Mouse (Mus musculus) urinary bladder, adult 18-20 months (tissue): ENCODE data around the gene Fosl1.
A peak's percentile ranks its signal among the peaks of the same experiment; 100 is the strongest.
"Not testable (repeated sequence)": the region's sequence is repeated elsewhere in the genome, so short reads cannot be mapped to it uniquely, and the experiment has no call there.

Experiments
- DNase-seq, 2 experiments: peaks; one replicate each; pipeline ENCODE4 v3.0.0; 2022; ENCODE audit warnings: low spot score in 2 of 2, mixed read lengths in 2 of 2

The Fosl1 gene

DNA sequence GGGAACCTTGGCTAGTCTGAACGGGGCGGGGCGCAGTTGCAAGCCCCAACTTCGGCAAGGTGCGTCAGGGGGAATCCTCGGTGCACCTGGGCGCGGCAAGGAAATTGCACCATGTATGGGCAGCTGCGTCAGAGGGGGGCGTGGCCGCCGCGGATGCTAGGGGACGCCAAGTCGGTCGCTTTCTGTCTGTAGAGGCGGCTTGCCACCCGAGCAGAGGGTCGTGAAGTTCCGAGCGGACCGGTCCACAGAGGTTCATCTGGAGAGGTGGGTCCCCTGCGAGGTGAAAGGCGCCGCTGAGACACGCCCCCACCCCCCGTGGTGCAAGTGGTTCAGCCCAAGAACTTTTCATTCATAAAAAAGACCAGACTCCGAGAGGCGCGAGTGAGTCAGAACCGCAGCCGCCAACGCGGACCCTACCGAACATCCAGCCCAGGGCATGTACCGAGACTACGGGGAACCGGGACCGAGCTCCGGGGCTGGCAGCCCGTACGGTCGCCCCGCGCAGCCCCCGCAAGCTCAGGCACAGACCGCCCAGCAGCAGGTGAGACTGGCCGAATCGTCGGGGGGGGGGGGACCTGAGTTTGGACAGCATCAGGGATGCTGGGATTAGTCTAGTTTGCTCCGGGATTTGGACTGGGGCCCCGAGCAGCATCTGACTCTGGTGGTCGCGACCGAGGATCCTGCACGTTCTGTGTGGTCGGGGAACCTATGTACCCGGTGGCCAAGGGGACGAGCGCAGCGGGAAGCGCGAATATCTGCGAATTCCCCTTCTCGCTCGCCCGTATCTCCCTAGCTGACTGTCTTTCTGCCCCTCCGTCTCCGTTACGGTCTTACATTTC, at the start of gene Fosl1:
Gene Fosl1 (plus strand): TSS at position 33 of the 839 bp plus-strand sequence.
- peak; percentile 71 to 87 for DNase-seq

DNA sequence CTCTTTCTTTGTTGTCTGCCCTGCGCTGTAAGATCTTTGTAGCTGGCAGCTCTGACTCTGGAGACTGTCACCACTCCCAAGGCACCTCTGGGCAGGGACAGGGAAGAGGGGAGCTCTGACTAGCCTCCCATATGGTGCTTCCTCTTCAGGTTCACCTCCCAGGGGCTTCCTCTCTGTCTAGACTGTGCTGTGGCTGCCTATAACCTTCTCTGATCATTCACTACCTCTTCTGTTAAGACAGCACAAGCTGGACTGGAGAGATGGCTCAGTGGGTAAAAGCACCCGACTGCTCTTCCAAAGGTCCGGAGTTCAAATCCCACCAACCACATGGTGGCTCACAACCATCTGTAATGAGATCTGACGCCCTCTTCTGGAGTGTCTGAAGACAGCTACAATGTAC, 46.3 kb upstream of the Fosl1 start:
- DNase-seq: not testable (repeated sequence)

DNA sequence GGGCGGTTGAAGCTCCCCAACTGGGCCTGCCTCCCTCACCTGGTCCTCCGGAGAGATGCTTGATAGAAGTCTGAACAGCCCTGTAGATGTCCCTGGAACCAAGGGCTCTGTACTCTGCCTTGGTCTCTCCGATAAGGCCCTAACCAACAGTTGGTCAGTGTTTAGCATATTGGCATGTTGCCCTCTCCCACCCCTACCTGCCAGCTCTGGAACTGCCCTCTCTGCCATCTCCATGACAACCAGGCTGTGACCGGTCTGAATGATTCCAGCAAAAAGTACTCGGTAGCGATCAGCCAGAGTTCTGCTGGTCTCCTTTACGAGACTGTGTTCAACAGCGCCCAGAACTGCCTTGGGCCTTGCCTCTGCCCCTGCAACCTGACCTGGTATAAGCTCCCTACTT, 45.1 kb upstream of the Fosl1 start, which contains the start of gene Tsga10ip:
Gene Tsga10ip (minus strand): TSS at position 234 of the 400 bp plus-strand sequence.
- DNase-seq: no peak

DNA sequence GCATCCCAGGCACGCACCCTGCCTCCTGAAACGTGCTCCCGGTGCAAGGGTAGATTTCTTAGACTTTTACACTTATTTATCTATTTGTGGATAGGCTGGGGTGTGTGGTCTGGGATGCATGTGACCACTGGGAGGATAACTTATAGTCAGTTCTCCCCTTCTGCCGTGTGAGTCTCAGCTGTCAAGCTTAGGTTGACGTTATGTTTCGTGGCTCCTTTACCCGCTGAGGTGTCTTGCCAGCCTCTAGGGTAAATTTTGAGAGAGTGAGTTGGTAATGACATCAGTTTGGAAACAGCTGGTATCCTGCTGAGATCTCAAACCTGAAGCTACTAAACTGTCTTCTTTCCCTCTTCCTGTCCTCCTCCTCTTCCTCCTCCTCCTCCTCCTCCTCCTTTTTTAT, 41.4 kb upstream of the Fosl1 start:
- DNase-seq: no peak

DNA sequence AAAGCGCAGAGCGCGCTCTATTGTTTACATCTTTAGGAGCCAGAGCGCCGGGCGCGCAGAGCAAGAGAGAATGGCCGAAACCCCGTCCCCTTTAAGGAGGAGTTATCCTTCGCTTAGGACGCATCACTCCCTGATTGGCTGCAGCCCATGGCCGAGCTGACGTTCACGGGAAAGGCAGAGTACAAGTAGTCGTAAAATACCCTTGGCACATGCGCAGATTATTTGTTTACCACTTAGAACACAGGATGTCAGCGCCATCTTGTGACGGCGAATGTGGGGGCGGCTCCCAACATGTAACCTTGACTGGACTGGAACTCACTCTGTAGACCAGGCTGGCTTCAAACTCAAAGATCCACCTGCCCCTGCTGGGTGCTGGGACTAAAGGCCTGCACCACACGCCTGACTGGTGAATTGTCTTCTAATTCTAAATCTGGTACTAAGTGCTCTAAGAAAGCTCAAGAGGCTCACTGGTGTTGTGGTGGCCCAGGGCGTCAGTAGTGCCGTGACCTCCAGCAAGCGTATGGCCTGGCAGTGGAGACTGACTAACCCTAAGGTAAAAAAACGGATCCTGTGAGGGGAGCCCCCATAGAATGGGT, 40.7 kb upstream of the Fosl1 start:
- DNase-seq: not testable (repeated sequence)

DNA sequence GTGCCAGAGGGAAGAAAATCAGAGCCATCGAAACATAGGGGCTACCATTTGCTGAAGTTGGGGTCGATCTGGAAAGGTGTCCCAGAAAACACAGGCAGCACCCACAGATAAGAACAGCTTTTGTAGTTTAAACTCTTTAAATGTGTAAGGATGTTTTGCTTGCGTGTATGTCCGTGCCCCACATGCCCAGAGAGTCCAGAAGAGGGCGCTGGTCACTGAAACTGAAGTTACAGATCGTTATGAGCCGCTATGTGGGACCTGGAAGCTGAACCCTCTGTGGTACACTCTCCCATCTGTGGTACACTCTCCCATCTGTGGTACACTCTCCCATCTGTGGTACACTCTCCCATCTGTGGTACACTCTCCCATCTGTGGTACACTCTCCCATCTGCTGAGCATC, 40.2 kb upstream of the Fosl1 start:
- DNase-seq: no peak

DNA sequence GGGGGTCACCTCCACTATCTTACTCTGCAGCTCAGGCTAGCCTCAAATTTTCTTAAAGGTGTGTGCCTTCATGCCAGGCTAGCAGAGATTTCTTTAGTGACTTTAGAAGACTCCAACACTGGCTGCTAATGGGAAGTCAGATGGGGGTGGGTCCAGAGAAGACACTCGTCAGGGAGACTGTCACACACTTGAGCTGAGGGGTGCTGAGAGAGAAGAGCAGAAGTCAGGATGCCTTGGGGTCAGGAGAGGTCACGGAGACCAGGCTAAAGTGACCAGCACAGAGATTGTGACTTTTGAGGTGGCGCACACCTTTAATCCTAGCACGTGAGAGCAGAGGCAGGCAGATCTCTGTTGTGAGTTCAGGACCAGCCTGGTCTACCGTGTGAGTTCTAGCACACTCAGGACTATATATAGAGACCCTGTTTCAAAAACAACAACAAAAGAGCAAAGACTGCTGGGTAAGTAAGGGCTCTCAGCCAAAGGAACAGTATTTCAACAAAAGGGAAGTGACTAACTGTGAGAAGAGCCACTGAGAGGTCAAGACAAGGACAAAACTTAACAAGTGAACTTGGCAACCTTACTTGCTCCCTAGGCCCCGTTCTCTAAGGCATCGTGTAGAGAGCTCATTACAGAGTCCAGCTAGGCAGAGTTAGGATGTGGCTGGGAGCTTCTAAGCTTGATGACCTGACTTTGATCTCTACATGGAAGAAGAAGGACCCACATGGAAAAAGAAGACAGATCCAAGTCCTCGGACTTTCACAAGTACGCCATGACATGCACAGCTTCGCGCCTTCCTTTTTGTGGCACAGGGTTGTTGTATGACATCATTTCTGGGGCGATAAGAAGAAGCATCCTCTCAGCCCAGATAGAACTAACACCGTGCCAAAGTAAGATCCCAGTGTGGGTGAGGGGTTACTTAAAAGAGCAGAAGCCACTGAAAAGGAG, 39.0 kb upstream of the Fosl1 start:
- no peak for DNase-seq

DNA sequence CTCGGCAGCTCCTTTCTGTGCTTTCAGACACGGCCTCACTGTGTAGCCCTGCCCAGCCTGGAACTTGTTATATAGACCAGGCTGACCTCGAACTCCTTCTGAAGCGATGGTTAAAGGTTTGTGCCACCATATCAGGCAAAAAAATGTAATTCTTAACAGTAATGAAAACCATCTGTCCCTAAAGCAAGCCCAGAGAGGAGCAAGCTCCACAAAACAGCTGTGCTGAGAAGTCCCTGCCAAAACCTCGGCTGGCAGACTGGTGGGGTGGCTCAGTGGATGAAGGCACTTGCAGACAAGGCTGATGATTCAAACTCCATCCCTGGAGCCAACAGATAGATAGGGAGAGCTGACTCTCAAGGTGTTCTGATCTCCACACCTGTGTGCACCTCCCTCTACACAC, 38.3 kb upstream of the Fosl1 start:
- DNase-seq: no peak

DNA sequence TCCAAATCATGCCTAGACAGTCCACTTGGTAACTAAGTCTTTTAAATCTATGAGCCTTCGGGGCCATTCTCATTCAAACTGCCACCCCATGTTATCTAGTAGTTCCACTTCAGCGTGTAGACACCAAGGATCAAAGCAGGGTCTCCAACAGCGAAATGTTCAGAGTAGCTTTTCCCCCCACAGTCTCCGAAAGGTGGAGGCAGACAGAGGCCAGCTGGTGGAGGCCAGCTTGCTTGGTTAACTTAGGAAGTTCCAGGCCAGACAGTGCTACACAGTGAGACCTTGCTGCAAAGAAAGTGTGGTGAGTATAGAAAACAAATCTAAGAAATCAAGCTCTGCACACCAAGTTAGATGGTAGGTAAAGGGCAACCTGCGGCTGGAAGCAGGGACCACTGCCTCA, 36.7 kb upstream of the Fosl1 start:
- DNase-seq: no peak

DNA sequence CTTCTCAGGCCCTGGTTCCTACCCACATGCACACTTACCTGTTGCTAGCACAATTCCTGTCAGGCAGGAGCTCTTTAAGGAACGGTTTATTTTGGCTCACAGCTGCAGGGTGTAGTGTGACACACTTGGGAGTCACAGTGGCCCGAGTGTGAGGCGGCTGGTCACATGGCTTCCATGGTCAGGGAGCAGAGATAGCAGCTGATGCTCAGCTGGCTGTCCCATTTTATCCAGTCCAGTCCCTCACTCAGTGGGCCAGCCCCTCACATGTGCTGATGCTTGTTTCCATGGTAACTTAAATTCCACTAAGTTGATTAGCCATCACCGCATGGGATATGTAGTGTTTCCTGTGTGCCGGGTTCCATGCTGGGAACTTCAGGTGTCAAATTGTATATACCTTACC, 35.4 kb upstream of the Fosl1 start:
- no peak for DNase-seq

DNA sequence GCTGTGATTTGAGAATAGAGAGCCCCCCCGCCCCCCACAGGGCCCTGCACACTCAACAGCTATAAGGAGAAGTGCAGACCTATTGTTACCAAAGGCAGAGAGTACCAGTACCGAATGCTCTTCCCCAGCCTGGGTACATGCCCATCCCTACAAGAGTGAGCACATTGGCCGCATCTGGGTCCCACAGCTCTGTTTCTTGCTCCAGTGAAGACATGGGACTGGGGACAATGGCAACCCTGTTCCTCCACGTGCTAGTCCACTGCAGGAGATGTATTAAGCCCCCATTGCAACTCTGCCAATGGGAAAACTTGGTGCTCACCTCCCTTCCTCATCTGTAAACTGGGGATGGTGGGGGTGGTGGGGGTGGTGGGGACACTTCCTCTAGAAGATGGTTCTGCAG, 33.5 kb upstream of the Fosl1 start:
- DNase-seq: no peak

DNA sequence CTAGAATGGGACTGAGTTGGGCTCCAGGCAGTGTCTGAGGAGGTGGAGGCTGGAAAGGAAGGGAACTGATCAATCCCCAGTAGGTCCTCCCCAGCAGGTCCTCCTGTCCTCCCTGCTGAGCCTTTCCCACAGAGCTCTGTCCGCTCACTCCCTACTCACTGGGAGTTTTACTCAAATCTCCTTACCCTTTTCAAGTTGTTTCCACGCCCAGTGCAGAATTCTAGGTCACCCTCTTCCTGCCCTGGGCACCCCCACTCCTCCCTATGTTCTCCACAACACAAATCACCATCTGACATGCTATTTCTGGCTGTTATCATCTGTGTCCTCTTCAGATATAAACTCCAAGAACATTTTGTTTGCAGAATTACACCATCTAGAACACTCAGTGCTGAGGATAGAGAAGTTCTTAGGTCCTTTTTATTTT, 32.8 kb upstream of the Fosl1 start:
- DNase-seq: peak in 1 of 2 experiments; percentile 41

DNA sequence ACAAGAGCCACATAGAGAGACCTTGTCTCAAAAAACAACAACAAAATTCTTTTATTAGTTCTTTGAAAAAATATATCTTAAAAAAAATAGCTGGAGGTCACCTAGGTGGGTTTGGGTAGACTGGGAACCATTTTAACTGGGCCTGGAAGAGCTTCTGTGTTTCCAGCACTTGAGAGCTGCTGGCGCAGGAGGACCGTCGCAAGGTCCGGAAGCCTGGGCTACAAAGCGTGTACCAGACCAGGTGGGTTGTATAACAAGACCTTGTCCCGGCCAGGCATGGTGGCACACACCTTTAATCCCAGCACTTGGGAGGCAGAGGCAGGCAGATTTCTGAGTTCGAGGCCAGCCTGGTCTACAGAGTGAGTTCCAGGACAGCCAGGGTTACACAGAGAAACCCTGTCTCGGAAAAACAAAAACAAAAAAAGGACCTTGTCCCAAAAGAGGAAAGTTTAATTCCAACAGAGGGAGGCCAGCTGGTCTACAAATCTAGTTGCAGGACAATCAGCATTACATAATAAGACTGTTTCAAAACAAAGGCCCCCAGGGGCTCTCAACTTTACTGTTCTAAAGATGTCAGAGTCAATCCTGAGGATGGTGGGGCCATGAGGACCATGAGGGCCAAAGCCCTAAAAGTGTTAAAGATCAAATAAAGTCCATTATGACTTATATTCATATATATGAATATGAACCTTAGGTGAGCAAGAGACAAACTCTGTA, 28.4 kb upstream of the Fosl1 start:
- no peak for DNase-seq

DNA sequence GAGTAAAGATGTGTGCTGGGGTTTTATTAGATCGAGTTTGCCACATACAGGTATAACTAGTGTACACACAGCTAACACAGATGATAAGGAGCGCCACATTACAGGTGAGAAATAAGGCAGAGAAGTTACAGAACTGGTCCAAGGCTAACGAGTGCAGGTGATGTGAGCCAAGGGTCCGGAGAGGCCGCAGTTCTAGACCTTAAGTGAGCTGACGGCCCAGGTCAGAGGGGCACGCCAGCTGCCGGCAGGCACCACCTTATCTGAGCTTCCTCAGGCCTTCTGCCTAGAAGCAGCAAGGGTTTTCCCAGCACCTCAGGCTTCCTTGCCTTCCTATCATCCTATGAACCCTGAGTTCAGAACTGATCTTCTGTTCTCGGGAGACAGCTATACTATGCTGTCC, 27.7 kb upstream of the Fosl1 start:
- DNase-seq: no peak

DNA sequence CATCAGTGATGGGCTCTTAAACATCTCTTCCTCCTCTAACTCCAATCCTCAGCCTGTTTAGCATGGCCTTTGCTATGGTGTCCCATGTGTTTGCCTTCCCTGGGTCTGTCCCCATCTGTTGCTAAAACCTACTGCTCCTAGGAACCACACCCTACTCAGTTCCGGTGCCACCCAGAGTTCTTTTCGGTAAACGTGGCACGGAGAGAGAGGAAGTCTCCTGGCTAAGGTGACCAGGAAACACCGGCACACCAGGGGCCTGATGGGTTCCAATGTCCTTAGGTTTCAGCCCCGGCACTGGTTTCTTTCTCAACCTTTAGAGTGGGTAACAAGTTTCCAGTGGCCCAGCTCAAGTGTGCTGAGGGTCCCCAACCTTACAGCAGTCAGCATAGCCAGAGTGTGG, 26.8 kb upstream of the Fosl1 start:
- DNase-seq: no peak

DNA sequence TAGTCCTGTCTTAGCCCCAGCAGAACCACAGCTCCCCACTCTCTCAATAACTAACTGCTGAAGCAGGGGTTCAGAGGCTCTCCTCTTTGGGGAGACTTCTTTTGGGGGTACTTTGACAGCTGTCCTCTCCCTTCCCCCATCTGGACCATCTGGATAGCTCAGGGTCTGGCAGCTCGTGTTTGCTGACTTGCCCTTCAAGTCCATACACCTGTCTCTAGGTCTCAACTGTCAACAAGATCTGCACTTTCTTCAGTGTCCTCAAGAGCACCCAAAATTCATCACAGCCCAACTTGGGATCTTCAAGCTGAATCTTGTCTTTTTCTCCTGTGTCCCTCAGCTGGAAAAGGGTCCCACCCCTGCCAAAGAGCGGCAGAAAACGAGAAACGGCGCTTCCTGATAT, 25.6 kb upstream of the Fosl1 start:
- DNase-seq: no peak

DNA sequence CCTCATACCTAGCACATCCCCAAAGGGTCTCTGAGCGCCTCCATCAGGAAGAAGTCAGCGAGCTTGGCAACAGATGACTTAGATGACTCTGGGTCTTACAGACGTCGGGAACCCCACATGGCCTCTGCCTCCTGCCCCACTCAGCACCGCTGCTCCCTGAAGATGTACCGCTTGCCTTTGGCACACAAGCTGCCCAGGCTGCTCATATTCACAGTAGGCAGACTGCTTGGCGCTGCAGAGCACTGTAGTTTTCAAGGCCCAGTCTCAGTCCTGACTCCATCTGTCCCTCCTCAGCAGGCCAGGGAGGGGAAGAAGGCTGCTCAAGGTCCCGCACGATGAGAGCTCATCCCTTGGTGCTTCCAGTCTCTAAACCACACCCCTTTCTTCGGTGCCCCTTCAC, 25.1 kb upstream of the Fosl1 start:
- no peak for DNase-seq

DNA sequence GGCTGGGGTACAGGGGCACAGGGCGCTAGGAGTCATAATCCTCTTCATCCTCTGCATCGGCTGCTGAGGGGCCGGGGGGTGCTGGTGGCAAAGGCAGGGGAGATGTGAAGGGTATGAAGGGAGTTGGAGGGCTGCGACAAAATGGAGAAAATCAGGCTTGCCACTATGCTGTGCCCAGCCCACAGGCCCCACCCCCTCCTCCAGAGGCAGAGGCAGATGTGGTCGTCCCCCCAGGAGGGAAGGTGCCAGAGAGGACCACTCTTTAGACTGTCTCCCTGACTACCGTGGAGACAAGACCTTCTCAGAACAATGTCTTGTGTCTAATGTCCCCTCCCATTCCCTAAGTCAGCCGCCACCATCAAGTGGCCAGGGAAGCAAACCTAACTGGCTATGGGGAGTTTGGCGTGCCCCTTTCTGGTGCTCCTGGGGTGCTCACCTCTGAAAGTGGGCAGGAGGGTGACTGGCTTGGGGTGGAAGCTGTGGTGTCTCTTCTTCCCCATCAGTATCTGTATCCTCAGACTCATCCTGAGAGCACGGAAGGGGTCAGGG, 24.4 kb upstream of the Fosl1 start:
- no peak for DNase-seq

DNA sequence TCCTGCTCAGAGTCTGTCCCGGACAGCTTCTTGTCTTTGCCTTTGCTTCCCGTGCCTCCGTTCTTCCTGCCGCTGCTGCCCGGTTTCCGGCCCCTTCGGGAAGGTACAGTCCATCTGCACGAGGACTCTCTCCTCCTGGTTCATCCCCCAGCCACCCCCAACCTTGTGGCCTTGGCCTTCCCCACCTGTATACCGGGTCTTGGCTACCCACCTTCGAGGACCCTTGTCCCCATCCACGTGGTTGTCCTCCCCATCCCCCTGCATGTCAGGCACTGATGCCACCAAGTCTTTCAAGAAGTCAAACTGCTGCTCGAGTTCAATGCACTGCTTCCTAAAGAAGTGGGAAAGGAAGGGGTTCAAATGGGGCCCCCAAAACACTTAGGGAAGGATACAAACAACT, 23.8 kb upstream of the Fosl1 start:
- DNase-seq: no peak

DNA sequence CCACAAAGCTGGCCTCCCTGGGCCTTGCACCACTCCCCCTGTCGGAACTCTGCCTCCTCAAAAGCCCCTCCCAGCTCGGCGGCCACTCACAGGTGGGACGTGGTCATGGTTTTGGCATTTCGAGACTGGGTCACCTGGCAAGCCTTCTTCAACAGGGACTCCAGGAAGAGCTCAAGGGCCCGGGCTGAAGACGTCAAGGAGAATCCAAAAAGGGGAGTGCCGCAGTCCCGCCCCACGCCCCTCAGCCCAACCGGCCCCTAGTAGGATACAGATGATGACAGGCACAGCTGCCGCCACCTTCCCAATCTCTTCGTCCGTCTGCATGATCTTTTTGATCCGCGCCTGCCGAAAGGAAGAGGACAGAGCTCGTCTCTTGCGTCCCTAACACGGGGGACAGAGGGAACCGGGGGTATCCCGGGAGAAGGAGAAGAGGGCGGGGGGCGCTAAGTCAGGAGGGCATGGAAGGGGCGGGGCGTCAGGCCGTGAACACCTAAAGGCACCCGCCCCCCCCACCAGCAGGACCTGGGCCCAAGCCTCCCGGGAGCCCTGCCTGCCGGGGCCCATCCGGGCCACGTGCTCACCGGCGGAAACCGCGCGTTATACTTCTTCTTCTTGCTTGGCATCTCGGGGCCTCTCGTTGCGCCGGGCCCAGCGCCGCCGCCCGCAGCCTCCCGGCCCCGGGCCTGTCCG, 23.1 kb upstream of the Fosl1 start:
- DNase-seq: peak; percentile 63 to 80
